Mouse (Mus musculus) spleen, adult 10 weeks (tissue): ENCODE data around the gene Ube2l3. TPM values are rescaled to one million over a fixed set of nuclear protein-coding genes. Genes with fewer than 3 reads are reported as not detected.

Experiments used
- polyA plus RNA-seq: library from polyadenylated mRNA; stranded (reverse); fragments of 350-450 nt; fragmentation: Illumina TruSeq; extraction: RNeasy Lipid Tissue Mini Kit (QIAGEN cat#74804); gene quantifications from one replicate; pipeline ENCODE4 v1.2.3, GENCODE M21; 2015; ENCODE audit warnings: low replicate concordance; ENCODE audit not compliant: insufficient read depth

Gene Ube2l3
- 194 TPM for polyA plus RNA-seq

GRCm38 (mm10) chr16:17202549-17202948, at the start of gene Ube2l3:
Gene Ube2l3, minus strand, starts transcription at chr16:17202649.

GRCm38 (mm10) chr16:17232794-17233701, 30.6 kb upstream of the Ube2l3 start, which contains the start of gene Hic2:
Gene Hic2, plus strand, starts transcription at chr16:17233572.

GRCm38 (mm10) chr16:17208389-17209361, 6.2 kb upstream of the Ube2l3 start, which contains the start of gene Rimbp3:
Gene Rimbp3, plus strand, starts transcription at chr16:17208603.

GRCm38 (mm10) chr16:17146772-17147235, 55.6 kb downstream of the Ube2l3 start, which contains the start of gene Ccdc116:
Gene Ccdc116, minus strand, starts transcription at chr16:17147229.

GRCm38 (mm10) chr16:17144339-17144738, 58.1 kb downstream of the Ube2l3 start, which contains the start of gene Ydjc:
Gene Ydjc, plus strand, starts transcription at chr16:17144621.

GRCm38 (mm10) chr16:17132089-17132905, 70.2 kb downstream of the Ube2l3 start, which contains the start of gene Sdf2l1:
Gene Sdf2l1, minus strand, starts transcription at chr16:17132383.

GRCm38 (mm10) chr16:17124871-17125520, 77.5 kb downstream of the Ube2l3 start, which contains the start of gene 2610318N02Rik:
Gene 2610318N02Rik, minus strand, starts transcription at chr16:17125167.

GRCm38 (mm10) chr16:17110771-17111743, 91.4 kb downstream of the Ube2l3 start, which contains the start of gene Ppil2:
Gene Ppil2, minus strand, starts transcription at chr16:17111257.

Other genes with a start within 250 kb of the Ube2l3 start
- gene Mapk1, start 219.3 kb downstream of the Ube2l3 start, polyA plus RNA-seq = 218 TPM
- 0.62 TPM for gene Ypel1, start 133.0 kb downstream of the Ube2l3 start, polyA plus RNA-seq
- 141 TPM for gene Ppil2, start 91.4 kb downstream of the Ube2l3 start, polyA plus RNA-seq
- 5.1 TPM for gene 2610318N02Rik, start 77.5 kb downstream of the Ube2l3 start, polyA plus RNA-seq
- 43.7 TPM for gene Sdf2l1, start 70.3 kb downstream of the Ube2l3 start, polyA plus RNA-seq
- 2.1 TPM for gene Ydjc, start 58.0 kb downstream of the Ube2l3 start, polyA plus RNA-seq
- 1.4 TPM for gene Ccdc116, start 55.4 kb downstream of the Ube2l3 start, polyA plus RNA-seq
- gene Rimbp3, start 6.0 kb upstream of the Ube2l3 start, polyA plus RNA-seq = 0.04 TPM
- gene Hic2, start 30.9 kb upstream of the Ube2l3 start, polyA plus RNA-seq = 1.0 TPM
- gene Tmem191c, start 73.4 kb upstream of the Ube2l3 start, polyA plus RNA-seq = 7.9 TPM
- gene Serpind1, start 128.7 kb upstream of the Ube2l3 start, polyA plus RNA-seq = 0.11 TPM
- 84.8 TPM for gene Snap29, start 203.3 kb upstream of the Ube2l3 start, polyA plus RNA-seq
- 96.5 TPM for gene Pi4ka, start 203.7 kb upstream of the Ube2l3 start, polyA plus RNA-seq
- gene Crkl, start 249.3 kb upstream of the Ube2l3 start, polyA plus RNA-seq = 51.0 TPM